Mouse (Mus musculus): ENCODE data around the gene Ice2.

DNA sequence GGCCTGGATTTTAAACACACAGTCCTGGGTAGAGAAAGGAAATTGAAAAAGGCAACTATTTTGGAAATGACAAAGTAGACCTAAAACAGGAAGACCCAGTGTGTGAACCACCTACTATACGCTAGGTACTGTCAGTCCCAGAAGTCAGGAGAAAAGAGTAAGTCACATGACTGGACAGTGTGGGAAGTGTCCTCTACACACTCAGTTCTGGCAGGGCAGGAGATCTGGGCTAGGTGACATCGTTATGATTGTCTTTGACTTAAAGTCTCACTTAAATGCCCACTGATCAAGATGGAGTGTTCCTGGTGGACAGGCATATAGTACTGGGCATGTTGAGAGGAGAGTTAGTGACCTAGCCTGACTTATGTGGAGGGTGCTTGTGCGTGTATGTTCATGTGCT is 59.4 kb downstream of the Ice2 start:
- TF ChIP-seq CTCF (IDR thresholded peaks at IDR 0.05; ENCODE audit: control insufficient read depth, insufficient read depth, insufficient replicate concordance, low read depth, low read length) (no peak), POLR2A (IDR thresholded peaks at IDR 0.05; ENCODE audit: control insufficient read depth, low read depth, low read length) (no peak)
